Mouse (Mus musculus): ENCODE data around the gene Dnm3.

DNA sequence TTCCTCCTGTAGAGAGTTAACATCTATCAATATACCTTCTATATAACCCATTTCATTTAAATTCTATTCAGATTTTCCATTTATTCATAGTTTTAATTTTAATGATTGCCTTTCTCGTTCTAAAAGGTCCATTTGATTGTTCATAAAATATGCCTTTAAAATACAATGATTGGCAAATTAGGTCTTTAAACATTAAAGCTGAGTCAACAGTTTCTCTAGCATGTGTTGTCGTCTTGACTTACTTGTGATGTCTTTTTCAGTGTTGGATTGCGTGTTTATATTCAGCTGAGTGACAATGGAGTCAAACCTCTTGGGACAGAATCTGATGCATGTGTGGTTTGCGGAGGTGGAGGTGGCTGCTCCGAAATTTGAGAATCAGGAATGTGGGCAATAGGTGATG lies 435.4 kb downstream of the Dnm3 start:
- TF ChIP-seq CTCF (conservative IDR thresholded peaks at IDR 0.05; ENCODE audit: low read length), result no peak
- TF ChIP-seq NANOG (IDR thresholded peaks at IDR 0.05; ENCODE audit: borderline replicate concordance, low read length), result no peak

All from E14TG2a.4 (cell line).